Mouse (Mus musculus): Measurements from ENCODE around the gene Osbpl5. TPM values are rescaled to one million over a fixed set of nuclear protein-coding genes. Genes with fewer than 3 reads are reported as not detected.
"Not testable (repeated sequence)": the region's sequence is repeated elsewhere in the genome, so short reads cannot be mapped to it uniquely, and the experiment has no call there.

Gene Osbpl5
- polyA plus RNA-seq, 1 experiment from 2014 or later, result 65.2 TPM

GRCm38 (mm10) chr7:143684569-143684968, 72.2 kb downstream of the Osbpl5 start:
- not testable (repeated sequence) for H3K9ac ChIP-seq; H3K4me3 ChIP-seq (replicated peaks); H3K27me3 ChIP-seq; H3K4me1 ChIP-seq; H3K4me2 ChIP-seq (replicated peaks); ATAC-seq (ENCODE audit: insufficient number of reproducible peaks, low FRiP score, low TSS enrichment, low read depth); H3K9me3 ChIP-seq (replicated peaks); H3K27ac ChIP-seq (replicated peaks)
- WGBS, result 85% methylated on average over 2 of the region's 2 CpGs
- H3K36me3 ChIP-seq, result peaks cover 21% of the 10 kb centered on the region

- no peak overlapping the region for H3K4me3 ChIP-seq (replicated peaks)
- no peaks in the 10 kb centered on the region for H3K36me3 ChIP-seq
- H3K9me3 ChIP-seq (replicated peaks), result no peaks in the 10 kb centered on the region
- H3K27ac ChIP-seq (replicated peaks), result no peak overlapping the region
- WGBS, result 79% methylated on average over 1 of the region's 1 CpGs
- H3K27me3 ChIP-seq, result no peaks in the 10 kb centered on the region
- H3K4me1 ChIP-seq, result 0 out of 2 replicates have a peak, but pooled peaks cover 4% of the 10 kb centered on the region
- H3K9ac ChIP-seq, result no peak overlapping the region
- ATAC-seq (ENCODE audit: insufficient number of reproducible peaks, low FRiP score, low TSS enrichment, low read depth), result no peak
- no peak overlapping the region for H3K4me2 ChIP-seq (replicated peaks)
Observed at GRCm38 (mm10) chr7:143681566-143681965, 75.2 kb downstream of the Osbpl5 start.

- not testable (repeated sequence) for H3K27ac ChIP-seq (replicated peaks); H3K36me3 ChIP-seq; H3K4me2 ChIP-seq (replicated peaks); H3K4me1 ChIP-seq; H3K9me3 ChIP-seq (replicated peaks); H3K4me3 ChIP-seq (replicated peaks); H3K27me3 ChIP-seq; ATAC-seq (ENCODE audit: insufficient number of reproducible peaks, low FRiP score, low TSS enrichment, low read depth); H3K9ac ChIP-seq
- WGBS, result 48% methylated on average over 2 of the region's 2 CpGs
Observed at GRCm38 (mm10) chr7:143680836-143681235, 75.9 kb downstream of the Osbpl5 start.

GRCm38 (mm10) chr7:143679650-143680049, 77.1 kb downstream of the Osbpl5 start:
- not testable (repeated sequence) for H3K9me3 ChIP-seq (replicated peaks); ATAC-seq (ENCODE audit: insufficient number of reproducible peaks, low FRiP score, low TSS enrichment, low read depth); H3K9ac ChIP-seq; H3K27me3 ChIP-seq; H3K4me1 ChIP-seq; H3K4me2 ChIP-seq (replicated peaks); H3K4me3 ChIP-seq (replicated peaks); H3K36me3 ChIP-seq; H3K27ac ChIP-seq (replicated peaks)
- 68% methylated on average over 2 of the region's 2 CpGs for WGBS

- H3K27ac ChIP-seq (replicated peaks), result no peak overlapping the region
- no peak overlapping the region for H3K4me2 ChIP-seq (replicated peaks)
- no peaks in the 10 kb centered on the region for H3K9me3 ChIP-seq (replicated peaks)
- no peaks in the 10 kb centered on the region for H3K27me3 ChIP-seq
- no peak overlapping the region for H3K4me3 ChIP-seq (replicated peaks)
- no peak for ATAC-seq (ENCODE audit: insufficient number of reproducible peaks, low FRiP score, low TSS enrichment, low read depth)
- H3K4me1 ChIP-seq, result no peaks in the 10 kb centered on the region
- H3K36me3 ChIP-seq, result no peaks in the 10 kb centered on the region
- no peak overlapping the region for H3K9ac ChIP-seq
Observed at GRCm38 (mm10) chr7:143666427-143667311, 90.1 kb downstream of the Osbpl5 start.

- Histone ChIP-seq H3K27ac (replicated peaks) (no peak overlapping the region), H3K36me3 (no peaks in the 10 kb centered on the region), H3K9ac (no peak overlapping the region), H3K27me3 (no peaks in the 10 kb centered on the region), H3K4me3 (replicated peaks) (no peak overlapping the region), H3K9me3 (replicated peaks) (no peaks in the 10 kb centered on the region), H3K4me1 (no peaks in the 10 kb centered on the region), H3K4me2 (replicated peaks) (no peak overlapping the region)
- 67% methylated on average over 2 of the region's 2 CpGs for WGBS
- ATAC-seq (ENCODE audit: insufficient number of reproducible peaks, low FRiP score, low TSS enrichment, low read depth), result no peak
Observed at GRCm38 (mm10) chr7:143663470-143663869, 93.3 kb downstream of the Osbpl5 start.

- Histone ChIP-seq H3K4me1 (no peaks in the 10 kb centered on the region), H3K27me3 (no peaks in the 10 kb centered on the region), H3K9ac (no peak overlapping the region), H3K9me3 (replicated peaks) (no peaks in the 10 kb centered on the region), H3K4me2 (replicated peaks) (no peak overlapping the region), H3K4me3 (replicated peaks) (no peak overlapping the region), H3K27ac (replicated peaks) (no peak overlapping the region), H3K36me3 (no peaks in the 10 kb centered on the region)
- no peak for ATAC-seq (ENCODE audit: insufficient number of reproducible peaks, low FRiP score, low TSS enrichment, low read depth)
Observed at GRCm38 (mm10) chr7:143660797-143661196, 96.0 kb downstream of the Osbpl5 start.

- H3K4me3 ChIP-seq (replicated peaks), result peak overlapping the region; percentile 59
- 52% methylated on average over 10 of the region's 10 CpGs for WGBS
- not testable (repeated sequence) for H3K27ac ChIP-seq (replicated peaks); H3K4me1 ChIP-seq; H3K36me3 ChIP-seq; H3K9ac ChIP-seq; H3K27me3 ChIP-seq; ATAC-seq (ENCODE audit: insufficient number of reproducible peaks, low FRiP score, low TSS enrichment, low read depth); H3K9me3 ChIP-seq (replicated peaks)
- peak overlapping the region; percentile 85 for H3K4me2 ChIP-seq (replicated peaks)
Observed at GRCm38 (mm10) chr7:143649769-143650346, 106.9 kb downstream of the Osbpl5 start.

GRCm38 (mm10) chr7:143649034-143649768, 107.6 kb downstream of the Osbpl5 start, which contains the start of gene Tnfrsf22:
Gene Tnfrsf22, minus strand, starts transcription at chr7:143649661.
- H3K36me3 ChIP-seq, result no peaks in the 10 kb centered on the region
- H3K4me2 ChIP-seq (replicated peaks), result peak within 1 kb of the TSS; percentile 85
- H3K9me3 ChIP-seq (replicated peaks), result 0 out of 2 replicates have a peak, but pooled peaks cover 5% of the 10 kb centered on the region
- no peak within 1 kb of the TSS for H3K27ac ChIP-seq (replicated peaks)
- WGBS, result 2% methylated on average over 39 of the region's 39 CpGs
- peak within 1 kb of the TSS; percentile 9 for H3K9ac ChIP-seq
- ATAC-seq (ENCODE audit: insufficient number of reproducible peaks, low FRiP score, low TSS enrichment, low read depth), result peak; percentile 90
- no peaks in the 10 kb centered on the region for H3K27me3 ChIP-seq
- H3K4me1 ChIP-seq, result no peaks in the 10 kb centered on the region
- H3K4me3 ChIP-seq (replicated peaks), result peak within 1 kb of the TSS; percentile 59

- not testable (repeated sequence) for H3K4me3 ChIP-seq (replicated peaks); ATAC-seq (ENCODE audit: insufficient number of reproducible peaks, low FRiP score, low TSS enrichment, low read depth); H3K27me3 ChIP-seq; H3K4me1 ChIP-seq; H3K36me3 ChIP-seq; H3K4me2 ChIP-seq (replicated peaks); H3K9me3 ChIP-seq (replicated peaks); H3K27ac ChIP-seq (replicated peaks); H3K9ac ChIP-seq
- WGBS, result 83% methylated on average over 2 of the region's 2 CpGs
Observed at GRCm38 (mm10) chr7:143643949-143644348, 112.8 kb downstream of the Osbpl5 start.

Measured in embryonic facial prominence, embryonic 15.5 days (tissue).